Mouse (Mus musculus) cerebellum, adult 9-10 months (tissue): Measurements from ENCODE around the gene Slc4a4.

ENCODE experiments used
- DNase-seq: peaks from one replicate; pipeline ENCODE4 v3.0.0; 2022

The Slc4a4 gene

GRCm38 (mm10) chr5:88917221-88917620 is 30.6 kb downstream of the Slc4a4 start:
- DNase-seq = no peak

GRCm38 (mm10) chr5:88917630-88918029 is 31.0 kb downstream of the Slc4a4 start:
- DNase-seq = no peak

- DNase-seq = no peak
These were observed 31.9 kb downstream of the Slc4a4 start for GRCm38 (mm10) chr5:88918538-88918937.

DNA sequence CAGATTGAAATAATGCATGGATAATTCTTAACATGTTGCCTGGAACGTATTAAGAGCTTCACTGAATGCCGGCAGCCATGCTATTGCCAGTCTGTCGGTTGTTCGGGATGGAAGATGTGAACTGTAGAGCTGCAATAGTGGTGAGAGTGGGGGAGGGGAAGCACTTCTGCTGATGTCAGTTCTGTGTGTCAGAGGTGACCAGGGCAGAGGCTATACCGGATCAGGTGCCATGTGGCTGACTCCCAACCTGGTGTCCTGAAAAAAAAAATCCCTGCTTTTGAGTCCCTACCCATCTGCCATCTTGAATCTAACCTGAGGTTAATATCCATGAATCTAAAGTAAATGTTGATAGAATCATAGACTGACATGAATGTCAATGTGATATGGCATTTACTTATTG is 39.0 kb downstream of the Slc4a4 start:
- no peak for DNase-seq

DNA sequence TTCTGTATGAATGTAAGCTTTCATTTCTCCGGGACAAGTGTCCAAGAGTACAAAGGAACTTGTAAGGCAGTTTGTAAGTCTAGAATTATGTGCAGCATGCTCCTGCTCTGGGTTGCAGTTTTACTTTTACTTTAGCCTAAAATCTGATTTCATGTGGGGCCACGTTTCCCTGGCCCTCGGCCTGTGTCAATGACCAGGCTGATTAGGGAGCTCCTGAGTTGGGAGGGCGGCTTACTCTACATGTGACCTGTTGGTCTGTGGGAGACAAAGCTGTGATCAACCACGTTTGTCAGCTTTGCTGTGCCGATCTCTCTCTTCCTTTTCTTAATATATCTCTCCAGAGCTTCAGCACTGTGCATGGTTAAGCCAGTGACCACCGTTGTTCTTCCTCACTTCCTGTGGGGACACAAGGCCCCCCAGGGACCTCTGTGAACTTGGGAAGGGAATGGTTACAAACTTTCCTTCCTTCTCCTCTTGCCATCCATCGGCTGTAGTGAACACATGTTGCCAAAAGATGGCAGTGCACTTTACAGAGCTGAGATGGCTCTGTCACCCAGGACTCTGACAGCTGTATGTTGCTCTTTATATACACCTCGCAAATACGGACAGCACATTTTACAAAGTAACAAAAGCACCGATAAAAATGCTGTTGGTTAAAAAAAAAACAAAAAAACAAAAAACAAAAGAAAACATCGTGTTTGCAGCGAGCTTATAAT is 41.7 kb downstream of the Slc4a4 start:
- DNase-seq = peak; percentile 60

GRCm38 (mm10) chr5:88929392-88930094 is 42.9 kb downstream of the Slc4a4 start:
- DNase-seq = peak; percentile 84

- DNase-seq = no peak
These were observed 43.5 kb downstream of the Slc4a4 start for GRCm38 (mm10) chr5:88930129-88930528.

- no peak for DNase-seq
These were observed 44.0 kb downstream of the Slc4a4 start for GRCm38 (mm10) chr5:88930611-88931010.

GRCm38 (mm10) chr5:88931176-88931575 is 44.6 kb downstream of the Slc4a4 start:
- DNase-seq = no peak

GRCm38 (mm10) chr5:88933454-88933853 is 46.8 kb downstream of the Slc4a4 start:
- no peak for DNase-seq

- DNase-seq = no peak
These were observed 47.3 kb downstream of the Slc4a4 start for GRCm38 (mm10) chr5:88933946-88934345.

- no peak for DNase-seq
These were observed 51.6 kb downstream of the Slc4a4 start for GRCm38 (mm10) chr5:88938208-88938607.

- DNase-seq = no peak
These were observed 52.5 kb downstream of the Slc4a4 start for GRCm38 (mm10) chr5:88939151-88939550.

DNA sequence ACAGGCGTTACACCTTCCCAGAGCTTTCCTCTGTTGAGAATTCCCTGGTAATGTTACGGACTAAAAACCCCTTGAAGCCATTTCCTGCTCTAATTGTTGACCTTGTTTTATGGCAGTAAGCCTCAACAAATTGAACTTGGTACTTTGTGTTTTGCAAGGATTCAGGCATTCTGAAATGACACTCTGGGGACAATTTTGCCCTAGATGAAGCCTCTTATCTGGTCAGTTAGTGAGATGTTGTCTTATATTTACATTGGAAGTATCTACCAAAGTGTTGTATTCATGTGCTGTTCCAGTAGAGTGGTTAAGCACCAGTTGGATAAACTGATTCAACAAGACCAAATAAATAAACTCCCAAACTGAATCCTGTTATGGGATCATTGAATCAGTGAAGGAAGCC is 53.2 kb downstream of the Slc4a4 start:
- no peak for DNase-seq

DNA sequence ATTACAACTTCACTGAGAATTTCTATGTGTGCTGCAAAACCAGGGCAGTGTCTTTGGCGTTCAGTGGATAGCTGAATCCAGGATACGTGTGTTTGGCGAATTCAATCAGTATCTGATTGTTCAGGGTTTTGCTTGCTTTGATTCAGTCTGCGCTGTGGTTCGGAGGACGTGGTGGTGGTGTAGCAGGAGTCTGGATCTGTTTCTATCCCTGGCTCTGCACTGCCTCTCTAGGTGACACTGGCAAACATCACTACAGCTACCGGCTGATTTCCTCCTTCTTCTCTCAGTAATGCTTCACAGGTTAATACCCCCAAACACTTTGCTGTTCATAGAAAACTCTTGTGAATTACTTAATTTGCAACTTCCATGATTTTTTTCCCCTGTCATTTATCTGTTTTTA is 55.3 kb downstream of the Slc4a4 start:
- DNase-seq = no peak

GRCm38 (mm10) chr5:88945661-88946339 is 59.2 kb downstream of the Slc4a4 start:
- peak; percentile 63 for DNase-seq

GRCm38 (mm10) chr5:88950337-88950736 is 63.7 kb downstream of the Slc4a4 start:
- no peak for DNase-seq

- DNase-seq = no peak
These were observed 66.3 kb downstream of the Slc4a4 start for GRCm38 (mm10) chr5:88952757-88953577.

DNA sequence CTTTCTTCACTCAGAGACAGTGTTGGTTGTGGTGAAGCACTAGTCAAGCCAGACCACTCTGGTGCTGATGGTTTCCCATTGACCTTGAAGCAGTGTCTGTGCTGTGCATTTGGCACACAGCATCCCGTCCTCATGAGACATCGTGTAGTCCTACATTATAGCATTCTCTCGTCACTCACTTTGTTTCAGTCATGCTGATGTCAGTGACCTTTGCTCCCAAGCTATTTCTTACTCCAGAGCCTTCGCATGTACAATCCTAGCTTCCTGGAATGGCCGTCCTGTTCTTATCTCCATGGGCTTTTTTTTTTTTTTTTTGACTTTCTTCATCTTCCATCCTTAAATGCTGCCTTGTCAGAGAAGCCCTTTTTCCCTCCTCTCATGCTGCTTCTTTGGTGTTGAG is 71.1 kb downstream of the Slc4a4 start:
- no peak for DNase-seq

DNA sequence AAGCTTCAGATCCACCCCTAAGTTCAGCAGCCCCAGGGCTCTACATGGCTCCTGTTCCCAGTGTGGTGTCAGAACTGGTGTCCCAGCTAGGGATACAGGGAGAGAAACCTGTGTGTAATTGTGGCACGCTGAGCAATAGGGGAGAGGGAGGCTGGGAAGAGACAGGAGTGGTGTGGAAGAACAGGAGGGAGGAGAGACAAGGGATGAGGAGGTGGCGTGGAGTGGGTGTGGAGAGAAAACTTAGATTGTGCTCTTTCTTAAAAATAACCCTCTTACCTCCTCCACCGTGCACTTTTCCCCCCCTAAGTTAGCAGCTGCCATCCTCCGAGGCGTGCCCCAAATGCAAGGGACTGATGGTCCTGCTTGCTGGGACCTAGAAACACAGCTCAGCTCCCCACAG is 72.3 kb downstream of the Slc4a4 start:
- no peak for DNase-seq

DNA sequence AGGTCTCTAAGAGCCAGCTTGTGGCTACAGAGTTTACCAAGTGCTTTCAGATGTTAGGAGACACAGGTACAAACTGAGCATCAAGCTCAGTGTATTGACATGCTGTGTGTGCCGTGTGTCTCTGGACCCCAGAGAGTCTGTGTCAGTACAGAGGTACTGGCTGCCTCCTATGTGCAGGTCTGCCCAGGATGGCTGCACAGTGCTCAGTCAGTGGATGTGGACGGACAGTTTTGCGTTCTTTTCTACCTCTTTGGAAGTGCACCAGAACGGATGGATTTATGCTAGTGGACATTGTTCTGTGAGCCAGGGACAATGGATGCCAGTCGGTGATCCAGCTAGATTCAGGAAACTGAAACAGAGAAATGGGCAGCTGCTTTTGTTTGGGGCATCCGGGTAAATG is 72.8 kb downstream of the Slc4a4 start:
- DNase-seq = peak; percentile 33

DNA sequence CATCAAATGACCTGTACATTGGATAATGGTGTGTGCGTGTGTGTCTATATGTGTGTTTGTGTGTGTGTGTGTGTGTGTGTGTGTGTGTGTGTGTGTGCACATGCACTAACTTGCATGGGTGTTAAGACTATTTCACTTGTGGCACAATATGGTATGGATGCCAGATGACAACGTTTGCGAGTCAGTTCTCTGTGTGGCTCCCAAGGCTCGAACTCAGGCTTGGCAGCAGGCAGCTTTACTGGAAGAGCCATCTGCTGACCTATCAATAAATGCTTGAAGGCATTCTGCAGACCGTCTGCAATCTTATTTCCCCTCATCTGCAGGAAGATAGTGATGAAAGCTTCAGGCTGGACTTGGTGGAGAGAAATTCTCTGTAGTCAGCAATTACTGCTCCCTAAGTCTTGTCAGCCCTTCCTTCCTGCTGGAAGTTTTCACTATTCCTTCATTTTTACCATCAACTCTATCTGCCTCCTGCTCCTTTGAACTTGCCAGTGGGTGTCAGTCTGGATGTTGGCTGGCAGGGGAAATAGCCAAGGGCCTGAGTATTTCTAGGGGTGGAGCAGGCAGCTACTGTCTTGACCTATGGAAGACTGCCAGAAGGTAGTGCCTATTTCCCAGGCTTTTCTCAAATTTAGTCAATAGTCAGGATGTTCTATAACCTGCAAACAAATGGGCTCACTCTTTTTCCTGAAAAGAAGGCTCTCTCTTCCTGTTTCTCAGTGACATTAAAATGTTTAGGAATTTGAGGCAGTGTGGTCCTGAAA is 73.9 kb downstream of the Slc4a4 start:
- no peak for DNase-seq
